Mouse (Mus musculus) olfactory bulb, adult 2 months (tissue): ENCODE results near the gene Ccl17. TPM values are rescaled to one million over a fixed set of nuclear protein-coding genes. Genes with fewer than 3 reads are reported as not detected.
A peak's percentile ranks its signal among the peaks of the same experiment; 100 is the strongest.

Experiments
- H3K27ac ChIP-seq: fragments of 200-500 bp; 2 replicates; pipeline ENCODE4 v1.5.1; 2012; ENCODE audit warnings: low read depth, low read length; ENCODE audit not compliant: insufficient read depth
- H3K4me1 ChIP-seq: fragments of 200-500 bp; 2 replicates; pipeline ENCODE4 v1.6.1; 2012; ENCODE audit warnings: low read length; ENCODE audit not compliant: control insufficient read depth, insufficient read depth
- H3K4me3 ChIP-seq: fragments of 200-500 bp; 2 replicates; pipeline ENCODE4 v1.5.1; 2012; ENCODE audit warnings: mild to moderate bottlenecking, low read depth, low read length, moderate library complexity; ENCODE audit not compliant: insufficient read depth
- CTCF ChIP-seq: fragments of 200-500 bp; IDR thresholded peaks from 2 replicates; pipeline ENCODE4 v1.5.1; 2012; ENCODE audit warnings: low read depth, mild to moderate bottlenecking, low read length, moderate library complexity; ENCODE audit not compliant: insufficient read depth
- POLR2A ChIP-seq: fragments of 200-500 bp; IDR thresholded peaks from 2 replicates; pipeline ENCODE4 v1.6.1; 2012; ENCODE audit warnings: mild to moderate bottlenecking, low read depth, low read length, moderate library complexity; ENCODE audit not compliant: insufficient read depth
- WGBS: fragments of 180-500 bp; shearing (Covaris S2); methylation state at CpG from one replicate; pipeline ENCODE4 v1.1.7; 2018; 5-methylcytosine and 5-hydroxymethylcytosine counted together
- polyA plus RNA-seq: library from polyadenylated mRNA; stranded (reverse); fragments of >200 nt; gene quantifications from 2 replicates; pipeline ENCODE4 v1.2.4, GENCODE M21; 2012; ENCODE audit warnings: low replicate concordance; ENCODE audit not compliant: missing spikeins, insufficient read depth, insufficient read length

Gene Ccl17
- polyA plus RNA-seq, 1 experiment: not detected

- Histone ChIP-seq H3K27ac (no peak overlapping the region), H3K4me3 (no peak overlapping the region), H3K4me1 (peaks cover 25% of the 10 kb centered on the region)
- WGBS: 70% methylated on average over 6 of the region's 6 CpGs
- no peak for TF ChIP-seq POLR2A
- no peak for TF ChIP-seq CTCF
Measured at GRCm38 (mm10) chr8:94785995-94786595, 24.2 kb upstream of the Ccl17 start.

- H3K4me1 ChIP-seq: peaks cover 10% of the 10 kb centered on the region; the same call in 1 of the 2 replicates
- no peak overlapping the region for H3K27ac ChIP-seq
- TF ChIP-seq CTCF (no peak), POLR2A (no peak)
- 67% methylated on average over 15 of the region's 15 CpGs for WGBS
- no peak overlapping the region for H3K4me3 ChIP-seq
Measured at GRCm38 (mm10) chr8:94787524-94788501, 22.4 kb upstream of the Ccl17 start.

- Histone ChIP-seq H3K4me3 (no peak overlapping the region), H3K4me1 (peaks cover 7% of the 10 kb centered on the region; the same call in 1 of the 2 replicates), H3K27ac (no peak overlapping the region)
- 66% methylated on average over 10 of the region's 10 CpGs for WGBS
- TF ChIP-seq POLR2A: no peak
- TF ChIP-seq CTCF: no peak
Measured at GRCm38 (mm10) chr8:94789256-94789955, 20.8 kb upstream of the Ccl17 start.

GRCm38 (mm10) chr8:94794368-94794767 lies 15.9 kb upstream of the Ccl17 start:
- H3K27ac ChIP-seq: no peak overlapping the region
- no peaks in the 10 kb centered on the region for H3K4me1 ChIP-seq
- TF ChIP-seq POLR2A (no peak), CTCF (no peak)
- WGBS: 95% methylated on average over 4 of the region's 4 CpGs
- no peak overlapping the region for H3K4me3 ChIP-seq

- WGBS: 97% methylated on average over 2 of the region's 2 CpGs
- TF ChIP-seq POLR2A (no peak), CTCF (no peak)
- Histone ChIP-seq H3K4me1 (no peaks in the 10 kb centered on the region), H3K27ac (no peak overlapping the region), H3K4me3 (no peak overlapping the region)
Measured at GRCm38 (mm10) chr8:94794782-94795181, 15.5 kb upstream of the Ccl17 start.

GRCm38 (mm10) chr8:94800278-94800968 lies 9.8 kb upstream of the Ccl17 start:
- TF ChIP-seq POLR2A (no peak), CTCF (no peak)
- Histone ChIP-seq H3K27ac (no peak overlapping the region), H3K4me3 (no peak overlapping the region), H3K4me1 (peaks cover 26% of the 10 kb centered on the region)
- WGBS: 38% methylated on average over 7 of the region's 7 CpGs

GRCm38 (mm10) chr8:94801293-94802095 lies 8.8 kb upstream of the Ccl17 start:
- Histone ChIP-seq H3K27ac (no peak overlapping the region), H3K4me1 (peaks cover 26% of the 10 kb centered on the region), H3K4me3 (0 out of 2 replicates have a peak overlapping the region, but pooled peaks have one; percentile 12)
- 30% methylated on average over 14 of the region's 14 CpGs for WGBS
- TF ChIP-seq CTCF (peak; percentile 41; the same call in 1 of the 2 replicates), POLR2A (no peak)
